Comparison of ENCODE assay signal across 8 mouse cellular contexts in genomic region chr2:181459153-181459672, GRCm38 (mm10). TPM values are rescaled to one million over a fixed set of nuclear protein-coding genes. Genes with fewer than 3 reads are reported as not detected.
DNase-seq lines count a peak whose midpoint lies in the region; ATAC-seq lines count a peak whose summit lies in the region.

Gene Zbtb46, minus strand, starts transcription at chr2:181459426.

- no peaks in the 10 kb centered on the region for H3K9me3 ChIP-seq in hindbrain, embryonic 15.5 days

- H3K9ac ChIP-seq in hindbrain, embryonic 15.5 days = peak within 1 kb of the TSS; percentile 84

- no peaks in the 10 kb centered on the region for H3K36me3 ChIP-seq in hindbrain, embryonic 15.5 days

- H3K27ac ChIP-seq in hindbrain, embryonic 15.5 days (replicated peaks) = peak within 1 kb of the TSS; percentile 72

- H3K4me1 ChIP-seq in hindbrain, embryonic 15.5 days (replicated peaks) = peaks cover 41% of the 10 kb centered on the region

- WGBS in hindbrain, embryonic 15.5 days = under 1% methylated on average over 58 of the region's 83 CpGs

- peak within 1 kb of the TSS; percentile 81 for H3K4me3 ChIP-seq in hindbrain, embryonic 15.5 days

- peak; percentile 91 for ATAC-seq in hindbrain, embryonic 15.5 days (ENCODE audit: low FRiP score, low read depth)
- ATAC-seq in megakaryocyte, adult 5-6 weeks (ENCODE audit: poor library complexity, severe bottlenecking) = peak; percentile 61

- peak; percentile 68 for DNase-seq in NIH3T3 (ENCODE audit: low read depth)
- peak; percentile 96 to 97 for DNase-seq in cerebellum, postnatal 10 days
- peak; percentile 46 to 56 for DNase-seq in frontal cortex, postnatal 25 days (ENCODE audit: low spot score in 2 of 2)
- DNase-seq in left cerebral cortex, postnatal 10 days (ENCODE audit: extremely low spot score in 1 of 2, low spot score in 2 of 2) = peak; percentile 44 to 92
- DNase-seq in right cerebral cortex, adult 2 months (ENCODE audit: low spot score in 2 of 2) = peak; percentile 55 to 59
- DNase-seq in urinary bladder, postnatal 10 days (ENCODE audit: low spot score) = peak; percentile 58

- no peaks in the 10 kb centered on the region; the same call in 1 of the 2 replicates for H3K27me3 ChIP-seq in hindbrain, embryonic 15.5 days

- peak within 1 kb of the TSS; percentile 98 for H3K4me2 ChIP-seq in hindbrain, embryonic 15.5 days

- intact Hi-C loops in left cerebral cortex, postnatal 10 days (cut with DNase I) = loop anchor here (5.0 kb wide), 1 partner anchor 37 kb away; no protein-coding TSS in a partner anchor

RNA-seq across cellular contexts. Expression of gene Zbtb46, which starts in this region (rescaled TPM):
- polyA plus RNA-seq in hindbrain, embryonic 15.5 days (2015; fragmentation: Nextera tagmentation; extraction: Ambion mirVana) = 21.4 and 21.6 TPM in 2 replicates
- 10 to 100 TPM; 17.1 to 19.9 TPM for total RNA-seq in left cerebral cortex, postnatal 10 days (2021)
- total RNA-seq in megakaryocyte, adult 5-6 weeks (2015) = 1.4 and 2.5 TPM in 2 replicates
- 2.3 and 3.9 TPM in 2 replicates for total RNA-seq in megakaryocyte, adult 5-6 weeks (2017)

Comparison
In these comparisons a context has a peak if more than half of its experiments do, and no peak if none do; other contexts are left out.
1. Peak in every context shown above with its lines: DNase-seq, ATAC-seq, H3K4me3 ChIP-seq and H3K27ac ChIP-seq.